Mouse (Mus musculus): Measurements from ENCODE around the gene Gal3st3. TPM values are rescaled to one million over a fixed set of nuclear protein-coding genes. Genes with fewer than 3 reads are reported as not detected.
"Not testable (repeated sequence)": the region's sequence is repeated elsewhere in the genome, so short reads cannot be mapped to it uniquely, and the experiment has no call there.

Gene Gal3st3
- polyA plus RNA-seq, 1 experiment from 2014 or later: 1.6 TPM

- not testable (repeated sequence) for H3K27ac ChIP-seq (ENCODE audit: low read depth, low read length)
These were observed 51.4 kb downstream of the Gal3st3 start, which contains the start of gene Cst6 for GRCm38 (mm10) chr19:5349502-5349873. Cst6 (minus strand) TSS chr19:5349574.

GRCm38 (mm10) chr19:5353609-5354008 lies 55.5 kb downstream of the Gal3st3 start:
- ATAC-seq (replicated peaks; ENCODE audit: low FRiP score): no peak
- Histone ChIP-seq H3K4me1 (replicated peaks; ENCODE audit: control insufficient read depth, insufficient read depth, low read length) (peaks cover 4% of the 10 kb centered on the region), H3K27me3 (replicated peaks; ENCODE audit: control insufficient read depth, insufficient read depth, low read length) (no peaks in the 10 kb centered on the region; the same call in 1 of the 2 replicates), H3K9ac (ENCODE audit: low read depth, low read length) (no peak overlapping the region), H3K36me3 (ENCODE audit: control insufficient read depth, insufficient read depth, low read length) (no peaks in the 10 kb centered on the region), H3K27ac (ENCODE audit: low read depth, low read length) (no peak overlapping the region), H3K4me2 (no peak overlapping the region), H3K9me3 (ENCODE audit: control insufficient read depth, low read length) (no peaks in the 10 kb centered on the region), H3K4me3 (ENCODE audit: low read depth, low read length) (no peak overlapping the region)
- 72% methylated on average over 2 of the region's 2 CpGs for WGBS
- no peak for DNase-seq (ENCODE audit: low spot score)

More at GRCm38 (mm10) chr19:5349502-5349873, 51.4 kb downstream of the Gal3st3 start, which contains the start of gene Cst6:
- not testable (repeated sequence) for DNase-seq (ENCODE audit: low spot score); H3K27me3 ChIP-seq (replicated peaks; ENCODE audit: control insufficient read depth, insufficient read depth, low read length); H3K9me3 ChIP-seq (ENCODE audit: control insufficient read depth, low read length); H3K4me1 ChIP-seq (replicated peaks; ENCODE audit: control insufficient read depth, insufficient read depth, low read length); ATAC-seq (replicated peaks; ENCODE audit: low FRiP score); H3K36me3 ChIP-seq (ENCODE audit: control insufficient read depth, insufficient read depth, low read length)
- H3K4me3 ChIP-seq (ENCODE audit: low read depth, low read length): peak within 1 kb of the TSS; percentile 49
- H3K4me2 ChIP-seq: peak within 1 kb of the TSS; percentile 94
- 64% methylated on average over 6 of the region's 6 CpGs for WGBS
- peak within 1 kb of the TSS; percentile 49 for H3K9ac ChIP-seq (ENCODE audit: low read depth, low read length)

GRCm38 (mm10) chr19:5356080-5356479 lies 57.9 kb downstream of the Gal3st3 start:
- no peaks in the 10 kb centered on the region for H3K27me3 ChIP-seq (replicated peaks; ENCODE audit: control insufficient read depth, insufficient read depth, low read length)
- no peak for ATAC-seq (replicated peaks; ENCODE audit: low FRiP score)
- no peak overlapping the region for H3K4me2 ChIP-seq
- no peak overlapping the region for H3K4me3 ChIP-seq (ENCODE audit: low read depth, low read length)
- H3K9ac ChIP-seq (ENCODE audit: low read depth, low read length): no peak overlapping the region
- no CpG with 5 or more reads among the region's 1 CpGs for WGBS
- H3K4me1 ChIP-seq (replicated peaks; ENCODE audit: control insufficient read depth, insufficient read depth, low read length): no peaks in the 10 kb centered on the region
- H3K9me3 ChIP-seq (ENCODE audit: control insufficient read depth, low read length): no peaks in the 10 kb centered on the region
- H3K36me3 ChIP-seq (ENCODE audit: control insufficient read depth, insufficient read depth, low read length): no peaks in the 10 kb centered on the region
- no peak for DNase-seq (ENCODE audit: low spot score)
- no peak overlapping the region for H3K27ac ChIP-seq (ENCODE audit: low read depth, low read length)

Other genes with a start within 250 kb of the Gal3st3 start
- gene Rin1, start 247.8 kb upstream of the Gal3st3 start, polyA plus RNA-seq (2014; fragmentation: Nextera tagmentation; extraction: Ambion mirVana): 1.3 and 1.4 TPM in 2 replicates
- gene Cd248, start 230.3 kb upstream of the Gal3st3 start, polyA plus RNA-seq (2014; fragmentation: Nextera tagmentation; extraction: Ambion mirVana): 28.6 and 29.3 TPM in 2 replicates
- gene Tmem151a, start 212.8 kb upstream of the Gal3st3 start, polyA plus RNA-seq (2014; fragmentation: Nextera tagmentation; extraction: Ambion mirVana): 2.6 TPM in 2 replicates
- gene Yif1a, start 209.8 kb upstream of the Gal3st3 start, polyA plus RNA-seq (2014; fragmentation: Nextera tagmentation; extraction: Ambion mirVana): 77.8 and 83.4 TPM in 2 replicates
- gene Cnih2, start 199.8 kb upstream of the Gal3st3 start, polyA plus RNA-seq (2014; fragmentation: Nextera tagmentation; extraction: Ambion mirVana): 8.4 and 9.5 TPM in 2 replicates
- gene Rab1b, start 191.3 kb upstream of the Gal3st3 start, polyA plus RNA-seq (2014; fragmentation: Nextera tagmentation; extraction: Ambion mirVana): 180 and 185 TPM in 2 replicates
- gene Klc2, start 179.8 kb upstream of the Gal3st3 start, polyA plus RNA-seq (2014; fragmentation: Nextera tagmentation; extraction: Ambion mirVana): 7.3 and 8.3 TPM in 2 replicates
- 27.0 and 30.3 TPM in 2 replicates for gene Pacs1, start 25.2 kb upstream of the Gal3st3 start, polyA plus RNA-seq (2014; fragmentation: Nextera tagmentation; extraction: Ambion mirVana)
- gene Sf3b2, start 2.9 kb upstream of the Gal3st3 start, polyA plus RNA-seq (2014; fragmentation: Nextera tagmentation; extraction: Ambion mirVana): 285 and 290 TPM in 2 replicates
- not detected in 2 replicates for gene Catsper1, start 37.4 kb downstream of the Gal3st3 start, polyA plus RNA-seq (2014; fragmentation: Nextera tagmentation; extraction: Ambion mirVana)
- gene Cst6, start 51.2 kb downstream of the Gal3st3 start, polyA plus RNA-seq (2014; fragmentation: Nextera tagmentation; extraction: Ambion mirVana): not detected in 2 replicates
- gene Eif1ad, start 68.4 kb downstream of the Gal3st3 start, polyA plus RNA-seq (2014; fragmentation: Nextera tagmentation; extraction: Ambion mirVana): 72.9 and 76.5 TPM in 2 replicates
- gene Banf1, start 68.8 kb downstream of the Gal3st3 start, polyA plus RNA-seq (2014; fragmentation: Nextera tagmentation; extraction: Ambion mirVana): 601 and 643 TPM in 2 replicates
- gene Sart1, start 90.4 kb downstream of the Gal3st3 start, polyA plus RNA-seq (2014; fragmentation: Nextera tagmentation; extraction: Ambion mirVana): 62.7 and 73.3 TPM in 2 replicates
- 0.30 and 1.2 TPM in 2 replicates for gene Tsga10ip, start 104.2 kb downstream of the Gal3st3 start, polyA plus RNA-seq (2014; fragmentation: Nextera tagmentation; extraction: Ambion mirVana)
- gene Drap1, start 126.6 kb downstream of the Gal3st3 start, polyA plus RNA-seq (2014; fragmentation: Nextera tagmentation; extraction: Ambion mirVana): 124 and 151 TPM in 2 replicates
- 24.2 and 27.2 TPM in 2 replicates for gene AI837181, start 126.8 kb downstream of the Gal3st3 start, polyA plus RNA-seq (2014; fragmentation: Nextera tagmentation; extraction: Ambion mirVana)
- gene Fosl1, start 149.2 kb downstream of the Gal3st3 start, polyA plus RNA-seq (2014; fragmentation: Nextera tagmentation; extraction: Ambion mirVana): 0.52 and 0.59 TPM in 2 replicates
- 5.8 and 6.3 TPM in 2 replicates for gene Ccdc85b, start 159.6 kb downstream of the Gal3st3 start, polyA plus RNA-seq (2014; fragmentation: Nextera tagmentation; extraction: Ambion mirVana)
- 60.9 and 66.7 TPM in 2 replicates for gene Fibp, start 162.3 kb downstream of the Gal3st3 start, polyA plus RNA-seq (2014; fragmentation: Nextera tagmentation; extraction: Ambion mirVana)
- gene Ctsw, start 170.2 kb downstream of the Gal3st3 start, polyA plus RNA-seq (2014; fragmentation: Nextera tagmentation; extraction: Ambion mirVana): 0.39 and 0.52 TPM in 2 replicates
- gene Efemp2, start 175.6 kb downstream of the Gal3st3 start, polyA plus RNA-seq (2014; fragmentation: Nextera tagmentation; extraction: Ambion mirVana): 47.8 and 55.3 TPM in 2 replicates
- 28.3 and 33.8 TPM in 2 replicates for gene Mus81, start 190.1 kb downstream of the Gal3st3 start, polyA plus RNA-seq (2014; fragmentation: Nextera tagmentation; extraction: Ambion mirVana)
- 2,498 and 2,516 TPM in 2 replicates for gene Cfl1, start 192.1 kb downstream of the Gal3st3 start, polyA plus RNA-seq (2014; fragmentation: Nextera tagmentation; extraction: Ambion mirVana)
- not detected in 2 replicates for gene 1700020D05Rik, start 205.5 kb downstream of the Gal3st3 start, polyA plus RNA-seq (2014; fragmentation: Nextera tagmentation; extraction: Ambion mirVana)
- 7.0 and 8.3 TPM in 2 replicates for gene Snx32, start 212.2 kb downstream of the Gal3st3 start, polyA plus RNA-seq (2014; fragmentation: Nextera tagmentation; extraction: Ambion mirVana)

Measured in liver, embryonic 11.5 days (tissue).